Mouse (Mus musculus) ES-E14 (cell line): ENCODE measurements around the gene Cbl. TPM values are rescaled to one million over a fixed set of nuclear protein-coding genes. Genes with fewer than 3 reads are reported as not detected.
A peak's percentile ranks its signal among the peaks of the same experiment; 100 is the strongest.

Experiments
- DNase-seq: peaks from one replicate; pipeline ENCODE4 v3.0.0-alpha.2; 2013; ENCODE audit warnings: low read depth, low spot score
- H3K27ac ChIP-seq: 2 replicates; pipeline ENCODE4 v1.5.1; 2012; ENCODE audit warnings: low read depth, mild to moderate bottlenecking, low read length, moderate library complexity, mixed read lengths; ENCODE audit not compliant: poor library complexity, insufficient read depth, severe bottlenecking
- H3K36me3 ChIP-seq: 2 replicates; pipeline ENCODE4 v1.6.1; 2012; ENCODE audit warnings: mild to moderate bottlenecking, low read length, moderate library complexity, mixed read lengths; ENCODE audit not compliant: control insufficient read depth, poor library complexity, insufficient read depth, severe bottlenecking
- H3K4me1 ChIP-seq, 2 experiments: fragments of 150-350 bp in 1 of 2; sonication (generic) in 1 of 2; 2 replicates each; pipeline ENCODE4 v1.6.1; 2012; ENCODE audit warnings: low read length in 2 of 2, mild to moderate bottlenecking in 1 of 2, mixed read lengths in 1 of 2; ENCODE audit not compliant: control insufficient read depth in 2 of 2, insufficient read depth in 2 of 2, poor library complexity in 1 of 2
- H3K4me3 ChIP-seq, 2 experiments: fragments of 150-350 bp in 1 of 2; sonication (generic) in 1 of 2; 2 replicates each; pipeline ENCODE4 v1.5.1; 2012; ENCODE audit warnings: low read length in 2 of 2, low read depth in 1 of 2, mild to moderate bottlenecking in 1 of 2, mixed read lengths in 1 of 2; ENCODE audit not compliant: insufficient read depth in 1 of 2, poor library complexity in 1 of 2, severe bottlenecking in 1 of 2
- H3K9ac ChIP-seq: 2 replicates; pipeline ENCODE4 v1.6.1; 2012; ENCODE audit warnings: low read depth, mild to moderate bottlenecking, low read length, mixed read lengths; ENCODE audit not compliant: poor library complexity, insufficient read depth, severe bottlenecking
- H3K9me3 ChIP-seq: fragments of 150-350 bp; sonication (generic); 2 replicates; pipeline ENCODE4 v1.6.1; 2012; ENCODE audit warnings: low read depth, mild to moderate bottlenecking, low read length; ENCODE audit not compliant: control insufficient read depth, insufficient read depth
- CHD2 ChIP-seq: IDR thresholded peaks from 2 replicates; pipeline ENCODE4 v1.6.1; 2014; ENCODE audit warnings: mild to moderate bottlenecking, low read depth, low read length, inconsistent platforms
- HCFC1 ChIP-seq: IDR thresholded peaks from 2 replicates; pipeline ENCODE4 v1.6.1; 2012; ENCODE audit warnings: low read length, inconsistent platforms, borderline replicate concordance; ENCODE audit not compliant: insufficient read depth
- MAFK ChIP-seq: IDR thresholded peaks from 2 replicates; pipeline ENCODE4 v1.6.1; 2014; ENCODE audit warnings: mild to moderate bottlenecking, low read depth, low read length, inconsistent platforms; ENCODE audit not compliant: insufficient read depth
- ZC3H11A ChIP-seq: IDR thresholded peaks from 2 replicates; pipeline ENCODE4 v1.6.1; 2012; ENCODE audit warnings: low read depth, mild to moderate bottlenecking, inconsistent platforms, low read length, borderline replicate concordance
- ZNF384 ChIP-seq: IDR thresholded peaks from 2 replicates; pipeline ENCODE4 v1.6.1; 2012; ENCODE audit warnings: low read depth, low read length, inconsistent platforms
- in situ Hi-C, 2 experiments: fragments of 600-800 bp; cut with MboI; formaldehyde crosslinking; loops; one replicate each; pipeline ENCODE4 v1.15.1; 2025; ENCODE audit warnings: low sequenced_read_pairs in 2 of 2, inconsistent platforms in 1 of 2; ENCODE audit not compliant: unreplicated experiment in 2 of 2
- total RNA-seq: library from RNA; depleted of rRNA; stranded (reverse); fragments of 300-350 nt; gene quantifications from 2 replicates; pipeline ENCODE4 v1.2.3, GENCODE M21; 2012

The Cbl gene
- total RNA-seq, 1 experiment, result 17.3 TPM

DNA sequence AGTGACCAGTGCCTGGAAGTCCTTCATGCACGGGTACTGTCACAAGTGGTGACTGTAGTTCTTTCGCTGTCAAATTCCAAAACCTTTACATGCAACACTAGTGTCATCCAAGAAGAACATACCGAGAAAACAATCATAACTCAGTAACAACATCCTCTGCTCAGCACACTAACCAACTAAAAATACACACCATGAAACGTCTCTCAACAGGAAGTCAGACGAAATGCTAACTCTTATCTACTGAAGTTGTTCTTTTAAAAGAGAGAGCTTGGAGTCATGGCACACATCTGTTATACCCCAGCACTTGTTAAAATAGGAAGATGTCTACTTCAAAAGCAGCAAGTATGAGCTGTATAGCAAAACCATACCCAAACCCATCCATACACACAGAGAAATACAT lies 52.3 kb downstream of the Cbl start:
- in situ Hi-C loops, result no loop called here
- no peak overlapping the region for H3K4me3 ChIP-seq
- no peaks in the 10 kb centered on the region for H3K4me1 ChIP-seq
- H3K36me3 ChIP-seq, result no peaks in the 10 kb centered on the region; the same call in 1 of the 2 replicates
- TF ChIP-seq MAFK, result no peak
- no peak for TF ChIP-seq ZNF384
- TF ChIP-seq HCFC1, result no peak
- TF ChIP-seq ZC3H11A, result no peak
- no peak for TF ChIP-seq CHD2
- no peak overlapping the region for H3K9ac ChIP-seq
- H3K9me3 ChIP-seq, result no peaks in the 10 kb centered on the region
- H3K27ac ChIP-seq, result no peak overlapping the region
- DNase-seq, result no peak

DNA sequence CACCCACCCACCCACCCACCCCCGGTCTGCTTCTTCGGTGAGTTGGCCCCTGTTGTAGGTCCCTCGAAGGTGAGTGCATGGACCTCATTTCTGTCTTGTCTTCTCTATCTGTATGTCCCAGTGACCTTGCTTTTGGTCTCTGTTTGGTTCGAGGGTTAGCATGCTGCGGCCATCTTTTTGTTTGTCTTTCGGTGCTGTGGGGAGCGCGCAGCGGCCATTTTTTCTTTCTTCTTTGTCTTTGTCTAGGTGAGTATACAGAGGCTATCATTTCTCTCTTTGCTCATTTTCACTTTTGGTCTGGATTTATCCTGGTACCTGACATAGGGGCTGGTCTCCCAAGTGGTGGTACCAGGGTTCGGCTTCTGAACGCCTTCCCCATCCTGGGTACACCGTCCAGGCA lies 55.0 kb downstream of the Cbl start:
- Histone ChIP-seq H3K9me3 (no peaks in the 10 kb centered on the region), H3K36me3 (no peaks in the 10 kb centered on the region; the same call in 1 of the 2 replicates), H3K9ac (0 out of 2 replicates have a peak overlapping the region, but pooled peaks have one; percentile 52), H3K27ac (peak overlapping the region; percentile 69; the same call in 1 of the 2 replicates), H3K4me3 (peak overlapping the region; percentile 17 to 55), H3K4me1 (no peaks in the 10 kb centered on the region)
- no peak for TF ChIP-seq ZNF384
- TF ChIP-seq ZC3H11A, result no peak
- no peak for TF ChIP-seq MAFK
- TF ChIP-seq HCFC1, result no peak
- TF ChIP-seq CHD2, result no peak
- no peak for DNase-seq
- in situ Hi-C loops, result no loop called here

DNA sequence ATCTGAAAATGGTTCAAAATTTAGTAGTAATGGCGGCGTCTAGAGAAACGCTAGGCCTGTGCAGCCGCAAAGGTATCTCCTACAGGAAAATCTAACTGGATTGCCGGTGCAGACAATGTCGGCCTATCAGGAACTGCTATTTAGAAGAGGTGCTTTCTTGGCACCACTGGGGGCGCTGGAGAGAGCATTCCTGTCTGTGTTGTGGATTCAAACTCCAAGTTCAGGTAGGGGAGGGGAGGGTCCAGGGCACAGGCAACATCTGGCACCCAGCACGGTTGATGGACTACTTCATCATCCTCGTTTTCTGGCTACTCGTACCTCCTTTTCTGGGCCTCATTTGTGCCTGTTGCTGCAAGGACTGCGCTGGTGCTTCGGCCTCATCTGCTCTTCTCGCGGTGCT lies 55.5 kb downstream of the Cbl start:
- no peak for TF ChIP-seq CHD2
- 0 out of 2 replicates have a peak, but pooled peaks have one; percentile 28 for TF ChIP-seq HCFC1
- no peaks in the 10 kb centered on the region; the same call in 1 of the 2 replicates for H3K36me3 ChIP-seq

DNA sequence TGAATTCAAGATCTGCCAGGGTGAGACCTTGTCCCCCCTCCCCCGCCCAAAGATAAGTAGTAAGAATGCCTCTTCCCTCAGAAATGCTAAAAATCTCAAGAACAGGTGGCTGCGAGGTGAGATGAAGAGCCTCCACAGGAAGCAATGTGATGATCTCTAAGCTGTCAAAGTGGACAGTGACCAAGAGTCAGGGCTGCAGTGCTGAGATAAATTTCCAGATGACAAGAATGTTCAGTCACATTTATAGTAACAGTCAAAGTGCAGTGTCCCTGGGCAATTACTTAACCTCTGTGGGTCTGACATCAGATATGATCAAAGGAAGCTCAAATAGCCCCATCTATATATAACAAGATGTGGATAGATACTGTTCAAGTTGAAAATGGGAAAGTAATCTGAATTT lies 56.4 kb downstream of the Cbl start:
- H3K4me1 ChIP-seq, result no peaks in the 10 kb centered on the region
- no peak overlapping the region for H3K27ac ChIP-seq
- H3K36me3 ChIP-seq, result no peaks in the 10 kb centered on the region; the same call in 1 of the 2 replicates
- DNase-seq, result no peak
- H3K9me3 ChIP-seq, result no peaks in the 10 kb centered on the region
- in situ Hi-C loops, result no loop called here
- no peak for TF ChIP-seq HCFC1
- TF ChIP-seq ZC3H11A, result no peak
- TF ChIP-seq ZNF384, result no peak
- TF ChIP-seq CHD2, result no peak
- no peak for TF ChIP-seq MAFK
- H3K4me3 ChIP-seq, result no peak overlapping the region
- no peak overlapping the region for H3K9ac ChIP-seq

More for the DNA sequence above, 55.5 kb downstream of the Cbl start:
- no peaks in the 10 kb centered on the region for H3K4me1 ChIP-seq
- in situ Hi-C loops, result no loop called here
- H3K27ac ChIP-seq, result no peak overlapping the region
- peak; percentile 90 for DNase-seq
- H3K9ac ChIP-seq, result no peak overlapping the region
- no peaks in the 10 kb centered on the region for H3K9me3 ChIP-seq
- H3K4me3 ChIP-seq, result peak overlapping the region in 1 of 2 experiments; percentile 7; a peak in 1 of 4 replicates

DNA sequence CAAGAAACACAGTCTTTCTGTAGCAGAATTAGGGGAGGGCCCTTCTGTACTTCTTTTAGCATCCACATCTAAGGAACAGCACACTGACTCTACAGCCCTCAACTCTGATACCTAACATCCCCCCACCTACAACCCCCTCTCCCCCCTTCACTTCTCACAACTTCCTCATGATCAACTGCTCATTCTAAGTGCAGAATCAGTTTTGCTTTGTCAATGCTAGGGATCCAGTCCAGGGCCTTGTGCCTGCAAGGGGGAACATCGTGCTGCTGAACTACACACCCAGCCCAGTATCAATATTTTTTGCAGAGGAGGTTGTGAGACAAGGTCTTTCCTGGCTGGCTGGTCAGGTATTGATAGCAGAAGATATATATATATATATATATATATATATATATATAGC lies 57.9 kb downstream of the Cbl start:
- Histone ChIP-seq H3K9me3 (no peaks in the 10 kb centered on the region), H3K36me3 (peaks cover 11% of the 10 kb centered on the region), H3K9ac (no peak overlapping the region), H3K27ac (no peak overlapping the region), H3K4me3 (no peak overlapping the region), H3K4me1 (peaks cover 0 to 2% of the 10 kb centered on the region in 2 experiments; a peak in 1 of 4 replicates)
- TF ChIP-seq ZNF384 (no peak), MAFK (no peak), CHD2 (no peak)
- in situ Hi-C loops, result no loop called here
- no peak for DNase-seq
